Comparison of ENCODE assay signal across 8 mouse cellular contexts in genomic region chr5:74067831-74068713, GRCm38 (mm10). TPM values are rescaled to one million over a fixed set of nuclear protein-coding genes. Genes with fewer than 3 reads are reported as not detected.
A peak's percentile ranks its signal among the peaks of the same experiment; 100 is the strongest.
DNase-seq lines count a peak whose midpoint lies in the region; ATAC-seq lines count a peak whose summit lies in the region.

Gene Usp46, minus strand, starts transcription at chr5:74068431.

- peak; percentile 38 to 65; a peak in 3 of 4 replicates for ATAC-seq in hematopoietic stem cell, adult 5-6 weeks (replicated peaks in 1 of 2; ENCODE audit: insufficient read depth in 1 of 2, low FRiP score in 2 of 2, low TSS enrichment in 1 of 2, low read depth in 1 of 2, poor library complexity in 2 of 2, severe bottlenecking in 2 of 2)

- peak; percentile 80 for DNase-seq in MN1 (ENCODE audit: low spot score)
- DNase-seq in cerebellum, adult 8-10 months, result peak; percentile 85
- DNase-seq in forelimb bud, embryonic 11.5 days (ENCODE audit: low read depth, low spot score), result peak; percentile 60
- peak; percentile 77 to 84 for DNase-seq in layer of hippocampus, postnatal 10 days (ENCODE audit: low spot score in 2 of 2)
- peak; percentile 89 for DNase-seq in lung, postnatal 14 days
- DNase-seq in ovary, postnatal 36 days (ENCODE audit: low spot score), result peak; percentile 91
- peak; percentile 81 for DNase-seq in thymus, postnatal 14 days

RNA-seq across cellular contexts. Expression of gene Usp46, which starts in this region (rescaled TPM):
- total RNA-seq in hematopoietic stem cell, adult 5-6 weeks (2017), result 9.3 and 12.8 TPM in 2 replicates
- total RNA-seq in layer of hippocampus, postnatal 10 days (2021), result 100 to 1,000 TPM; 109 to 136 TPM

Comparison
In these comparisons a context has a peak if more than half of its experiments do, and no peak if none do; other contexts are left out.
1. Peak in every context shown above with its lines: DNase-seq and ATAC-seq.